Mouse (Mus musculus): ENCODE data around the gene Parp6.

- TF ChIP-seq CTCF (IDR thresholded peaks at IDR 0.05; ENCODE audit: extremely low read depth, insufficient read length, insufficient replicate concordance, low read depth, low read length) (no peak), POLR2A (IDR thresholded peaks at IDR 0.05; ENCODE audit: low read depth, low read length) (no peak)
Measured at GRCm38 (mm10) chr9:59588710-59589671, 28.1 kb upstream of the Parp6 start.

Measured in small intestine, adult 2 months (tissue).